Mouse (Mus musculus): ENCODE measurements around the gene Nacad. TPM values are rescaled to one million over a fixed set of nuclear protein-coding genes. Genes with fewer than 3 reads are reported as not detected.

The Nacad gene
- polyA plus RNA-seq, 1 experiment from 2014 or later = 1.5 TPM

- no peak overlapping the region for H3K27ac ChIP-seq
- H3K4me2 ChIP-seq = no peak overlapping the region
- no peaks in the 10 kb centered on the region for H3K4me1 ChIP-seq (replicated peaks)
- H3K9me3 ChIP-seq = no peaks in the 10 kb centered on the region
- H3K27me3 ChIP-seq = no peaks in the 10 kb centered on the region
- H3K9ac ChIP-seq (replicated peaks) = no peak overlapping the region
- H3K36me3 ChIP-seq = peaks cover 64% of the 10 kb centered on the region
- H3K4me3 ChIP-seq (replicated peaks) = no peak overlapping the region
- ATAC-seq (ENCODE audit: insufficient number of reproducible peaks, insufficient read depth, low FRiP score, low TSS enrichment, low read depth) = no peak
- 90% methylated on average over 3 of the region's 3 CpGs for WGBS
These were observed 29.7 kb downstream of the Nacad start for GRCm38 (mm10) chr11:6576151-6576550.

GRCm38 (mm10) chr11:6569410-6569777 lies 36.5 kb downstream of the Nacad start:
- H3K4me1 ChIP-seq (replicated peaks) = no peaks in the 10 kb centered on the region
- H3K36me3 ChIP-seq = peaks cover 67% of the 10 kb centered on the region
- H3K9me3 ChIP-seq = no peaks in the 10 kb centered on the region
- 62% methylated on average over 3 of the region's 3 CpGs for WGBS
- H3K27me3 ChIP-seq = no peaks in the 10 kb centered on the region
- H3K4me2 ChIP-seq = no peak overlapping the region
- no peak overlapping the region for H3K27ac ChIP-seq
- no peak for ATAC-seq (ENCODE audit: insufficient number of reproducible peaks, insufficient read depth, low FRiP score, low TSS enrichment, low read depth)
- no peak overlapping the region for H3K9ac ChIP-seq (replicated peaks)
- no peak overlapping the region for H3K4me3 ChIP-seq (replicated peaks)

- H3K27ac ChIP-seq = no peak overlapping the region
- no peaks in the 10 kb centered on the region for H3K4me1 ChIP-seq (replicated peaks)
- WGBS = 73% methylated on average over 11 of the region's 11 CpGs
- H3K36me3 ChIP-seq = peaks cover 66% of the 10 kb centered on the region
- H3K9ac ChIP-seq (replicated peaks) = no peak overlapping the region
- no peak overlapping the region for H3K4me2 ChIP-seq
- H3K4me3 ChIP-seq (replicated peaks) = no peak overlapping the region
- no peaks in the 10 kb centered on the region for H3K9me3 ChIP-seq
- ATAC-seq (ENCODE audit: insufficient number of reproducible peaks, insufficient read depth, low FRiP score, low TSS enrichment, low read depth) = no peak
- no peaks in the 10 kb centered on the region for H3K27me3 ChIP-seq
These were observed 37.1 kb downstream of the Nacad start for GRCm38 (mm10) chr11:6568584-6569409.

- ATAC-seq (ENCODE audit: insufficient number of reproducible peaks, insufficient read depth, low FRiP score, low TSS enrichment, low read depth) = no peak
- Histone ChIP-seq H3K4me3 (replicated peaks) (no peak overlapping the region), H3K9me3 (no peaks in the 10 kb centered on the region), H3K4me2 (no peak overlapping the region), H3K27me3 (no peaks in the 10 kb centered on the region), H3K36me3 (peaks cover 66% of the 10 kb centered on the region), H3K27ac (no peak overlapping the region), H3K9ac (replicated peaks) (no peak overlapping the region), H3K4me1 (replicated peaks) (no peaks in the 10 kb centered on the region)
- 88% methylated on average over 8 of the region's 8 CpGs for WGBS
These were observed 37.9 kb downstream of the Nacad start for GRCm38 (mm10) chr11:6567951-6568350.

GRCm38 (mm10) chr11:6566496-6566895 lies 39.4 kb downstream of the Nacad start:
- no peaks in the 10 kb centered on the region for H3K4me1 ChIP-seq (replicated peaks)
- peaks cover 59% of the 10 kb centered on the region for H3K36me3 ChIP-seq
- H3K27me3 ChIP-seq = no peaks in the 10 kb centered on the region
- no peak overlapping the region for H3K27ac ChIP-seq
- no peaks in the 10 kb centered on the region for H3K9me3 ChIP-seq
- no peak overlapping the region for H3K9ac ChIP-seq (replicated peaks)
- no peak for ATAC-seq (ENCODE audit: insufficient number of reproducible peaks, insufficient read depth, low FRiP score, low TSS enrichment, low read depth)
- 58% methylated on average over 4 of the region's 4 CpGs for WGBS
- no peak overlapping the region for H3K4me2 ChIP-seq
- H3K4me3 ChIP-seq (replicated peaks) = no peak overlapping the region

GRCm38 (mm10) chr11:6563201-6563600 lies 42.7 kb downstream of the Nacad start:
- ATAC-seq (ENCODE audit: insufficient number of reproducible peaks, insufficient read depth, low FRiP score, low TSS enrichment, low read depth) = no peak
- 88% methylated on average over 4 of the region's 4 CpGs for WGBS
- Histone ChIP-seq H3K36me3 (peaks cover 40% of the 10 kb centered on the region), H3K27ac (no peak overlapping the region), H3K9me3 (no peaks in the 10 kb centered on the region), H3K27me3 (no peaks in the 10 kb centered on the region), H3K9ac (replicated peaks) (no peak overlapping the region), H3K4me1 (replicated peaks) (no peaks in the 10 kb centered on the region; the same call in 1 of the 2 replicates), H3K4me2 (no peak overlapping the region), H3K4me3 (replicated peaks) (no peak overlapping the region)

- H3K9ac ChIP-seq (replicated peaks) = no peak overlapping the region
- no peaks in the 10 kb centered on the region for H3K27me3 ChIP-seq
- no peak overlapping the region for H3K4me2 ChIP-seq
- 86% methylated on average over 6 of the region's 6 CpGs for WGBS
- peaks cover 38% of the 10 kb centered on the region for H3K36me3 ChIP-seq
- H3K4me1 ChIP-seq (replicated peaks) = no peaks in the 10 kb centered on the region; the same call in 1 of the 2 replicates
- H3K27ac ChIP-seq = no peak overlapping the region
- no peaks in the 10 kb centered on the region for H3K9me3 ChIP-seq
- no peak for ATAC-seq (ENCODE audit: insufficient number of reproducible peaks, insufficient read depth, low FRiP score, low TSS enrichment, low read depth)
- no peak overlapping the region for H3K4me3 ChIP-seq (replicated peaks)
These were observed 43.5 kb downstream of the Nacad start for GRCm38 (mm10) chr11:6562359-6562758.

- WGBS = 91% methylated on average over 4 of the region's 4 CpGs
- Histone ChIP-seq H3K27ac (no peak overlapping the region), H3K4me2 (no peak overlapping the region), H3K9ac (replicated peaks) (no peak overlapping the region), H3K9me3 (no peaks in the 10 kb centered on the region), H3K4me3 (replicated peaks) (no peak overlapping the region), H3K4me1 (replicated peaks) (no peaks in the 10 kb centered on the region; the same call in 1 of the 2 replicates), H3K27me3 (no peaks in the 10 kb centered on the region), H3K36me3 (peaks cover 40% of the 10 kb centered on the region)
- ATAC-seq (ENCODE audit: insufficient number of reproducible peaks, insufficient read depth, low FRiP score, low TSS enrichment, low read depth) = no peak
These were observed 44.4 kb downstream of the Nacad start for GRCm38 (mm10) chr11:6561474-6561873.

GRCm38 (mm10) chr11:6560655-6561360 lies 45.0 kb downstream of the Nacad start:
- Histone ChIP-seq H3K27ac (no peak overlapping the region), H3K36me3 (peaks cover 45% of the 10 kb centered on the region), H3K9ac (replicated peaks) (no peak overlapping the region), H3K4me3 (replicated peaks) (no peak overlapping the region), H3K9me3 (no peaks in the 10 kb centered on the region), H3K4me1 (replicated peaks) (no peaks in the 10 kb centered on the region; the same call in 1 of the 2 replicates), H3K27me3 (no peaks in the 10 kb centered on the region), H3K4me2 (no peak overlapping the region)
- ATAC-seq (ENCODE audit: insufficient number of reproducible peaks, insufficient read depth, low FRiP score, low TSS enrichment, low read depth) = no peak
- whole genome bisulfite sequencing = 89% methylated on average over 13 of the region's 13 CpGs

GRCm38 (mm10) chr11:6559996-6560395 lies 45.9 kb downstream of the Nacad start:
- Histone ChIP-seq H3K27ac (no peak overlapping the region), H3K9ac (replicated peaks) (no peak overlapping the region), H3K36me3 (peaks cover 47% of the 10 kb centered on the region), H3K4me1 (replicated peaks) (no peaks in the 10 kb centered on the region; the same call in 1 of the 2 replicates), H3K4me3 (replicated peaks) (no peak overlapping the region), H3K9me3 (no peaks in the 10 kb centered on the region), H3K27me3 (no peaks in the 10 kb centered on the region), H3K4me2 (no peak overlapping the region)
- no peak for ATAC-seq (ENCODE audit: insufficient number of reproducible peaks, insufficient read depth, low FRiP score, low TSS enrichment, low read depth)
- WGBS = 92% methylated on average over 2 of the region's 2 CpGs

- no peaks in the 10 kb centered on the region for H3K27me3 ChIP-seq
- WGBS = 84% methylated on average over 3 of the region's 3 CpGs
- H3K9me3 ChIP-seq = no peaks in the 10 kb centered on the region
- H3K9ac ChIP-seq (replicated peaks) = no peak overlapping the region
- no peak overlapping the region for H3K4me2 ChIP-seq
- ATAC-seq (ENCODE audit: insufficient number of reproducible peaks, insufficient read depth, low FRiP score, low TSS enrichment, low read depth) = no peak
- H3K36me3 ChIP-seq = peaks cover 46% of the 10 kb centered on the region
- no peaks in the 10 kb centered on the region; the same call in 1 of the 2 replicates for H3K4me1 ChIP-seq (replicated peaks)
- no peak overlapping the region for H3K4me3 ChIP-seq (replicated peaks)
- no peak overlapping the region for H3K27ac ChIP-seq
These were observed 47.6 kb downstream of the Nacad start for GRCm38 (mm10) chr11:6558234-6558633.

All from limb, embryonic 12.5 days (tissue).